Mouse (Mus musculus) midbrain, embryonic 14.5 days (tissue): ENCODE data around the gene Aym1. TPM values are rescaled to one million over a fixed set of nuclear protein-coding genes. Genes with fewer than 3 reads are reported as not detected.
A peak's percentile ranks its signal among the peaks of the same experiment; 100 is the strongest.

Experiments
- ATAC-seq: fragments of 200-750 bp; cut with Nextera tagmentation; 2 replicates; pipeline ENCODE4 v1.8.0; 2017; ENCODE audit warnings: moderate number of reproducible peaks, moderate library complexity; ENCODE audit not compliant: low FRiP score, low TSS enrichment
- DNase-seq: peaks from one replicate; pipeline ENCODE4 v3.0.0-alpha.2; 2015
- H3K27ac ChIP-seq: fragments of 300-500 bp; sonication (generic); replicated peaks from 2 replicates; pipeline ENCODE4 v1.5.1; 2014; ENCODE audit warnings: mild to moderate bottlenecking, low read depth, low read length, moderate library complexity
- H3K27me3 ChIP-seq: fragments of 300-500 bp; sonication (generic); 2 replicates; pipeline ENCODE4 v1.6.1; 2014; ENCODE audit warnings: low read length, control low read depth, mixed read lengths; ENCODE audit not compliant: control insufficient read depth, insufficient read depth
- H3K36me3 ChIP-seq: fragments of 300-500 bp; sonication (generic); 2 replicates; pipeline ENCODE4 v1.6.1; 2014; ENCODE audit warnings: low read length, control low read depth; ENCODE audit not compliant: control insufficient read depth, insufficient read depth
- H3K4me1 ChIP-seq: fragments of 300-500 bp; sonication (generic); 2 replicates; pipeline ENCODE4 v1.6.1; 2014; ENCODE audit warnings: mild to moderate bottlenecking, antibody characterized with exemption, low read length, control low read depth; ENCODE audit not compliant: control insufficient read depth, insufficient read depth
- H3K4me2 ChIP-seq: fragments of 300-500 bp; sonication (generic); 2 replicates; pipeline ENCODE4 v1.6.1; 2014; ENCODE audit warnings: mild to moderate bottlenecking, low read length, moderate library complexity
- H3K4me3 ChIP-seq: fragments of 300-500 bp; sonication (generic); replicated peaks from 2 replicates; pipeline ENCODE4 v1.5.1; 2014; ENCODE audit warnings: low read depth, low read length
- H3K9ac ChIP-seq: fragments of 300-500 bp; sonication (generic); replicated peaks from 2 replicates; pipeline ENCODE4 v1.6.1; 2014; ENCODE audit warnings: mild to moderate bottlenecking, low read length, moderate library complexity
- H3K9me3 ChIP-seq: fragments of 300-500 bp; sonication (generic); 2 replicates; pipeline ENCODE4 v1.6.1; 2016; ENCODE audit warnings: low read length, control low read depth, mixed read lengths; ENCODE audit not compliant: control insufficient read depth
- WGBS: fragments of 180-500 bp; shearing (Covaris S2); extraction: QIAGEN DNeasy Blood & Tissue Kit; methylation state at CpG from one replicate; pipeline ENCODE4 v1.1.7; 2014; 5-methylcytosine and 5-hydroxymethylcytosine counted together
- polyA plus RNA-seq: library from polyadenylated mRNA; unstranded; fragments of >200 nt; fragmentation: Nextera tagmentation; extraction: Ambion mirVana; gene quantifications from 2 replicates; pipeline ENCODE4 v1.2.1, GENCODE M21; 2014

Gene Aym1
- polyA plus RNA-seq = not detected in 2 replicates

- Histone ChIP-seq H3K27ac (no peak within 1 kb of the TSS), H3K9ac (no peak within 1 kb of the TSS), H3K27me3 (peaks cover 13% of the 10 kb centered on the region; the same call in 1 of the 2 replicates), H3K4me1 (0 out of 2 replicates have a peak, but pooled peaks cover 4% of the 10 kb centered on the region), H3K9me3 (no peaks in the 10 kb centered on the region), H3K4me2 (no peak within 1 kb of the TSS), H3K36me3 (no peaks in the 10 kb centered on the region), H3K4me3 (no peak within 1 kb of the TSS)
- DNase-seq (no peak), ATAC-seq (no peak)
- WGBS = 23% methylated on average over 5 of the region's 6 CpGs
Measured at GRCm38 (mm10) chr5:113357186-113357585, at the start of gene Aym1. Gene Aym1 (plus strand): TSS chr5:113357294.

- H3K36me3 ChIP-seq = no peaks in the 10 kb centered on the region
- H3K9me3 ChIP-seq = no peaks in the 10 kb centered on the region
- 0 out of 2 replicates have a peak overlapping the region, but pooled peaks have one; percentile 65 for H3K27ac ChIP-seq
- peak overlapping the region; percentile 86 for H3K9ac ChIP-seq
- 56% methylated on average over 22 of the region's 22 CpGs for WGBS
- peak; percentile 30 for DNase-seq
- peaks cover 39% of the 10 kb centered on the region for H3K4me1 ChIP-seq
- peak overlapping the region; percentile 77 for H3K4me3 ChIP-seq
- H3K4me2 ChIP-seq = peak overlapping the region; percentile 89
- ATAC-seq = no peak
- no peaks in the 10 kb centered on the region; the same call in 1 of the 2 replicates for H3K27me3 ChIP-seq
Measured at GRCm38 (mm10) chr5:113309491-113310376, 47.4 kb upstream of the Aym1 start.

DNA sequence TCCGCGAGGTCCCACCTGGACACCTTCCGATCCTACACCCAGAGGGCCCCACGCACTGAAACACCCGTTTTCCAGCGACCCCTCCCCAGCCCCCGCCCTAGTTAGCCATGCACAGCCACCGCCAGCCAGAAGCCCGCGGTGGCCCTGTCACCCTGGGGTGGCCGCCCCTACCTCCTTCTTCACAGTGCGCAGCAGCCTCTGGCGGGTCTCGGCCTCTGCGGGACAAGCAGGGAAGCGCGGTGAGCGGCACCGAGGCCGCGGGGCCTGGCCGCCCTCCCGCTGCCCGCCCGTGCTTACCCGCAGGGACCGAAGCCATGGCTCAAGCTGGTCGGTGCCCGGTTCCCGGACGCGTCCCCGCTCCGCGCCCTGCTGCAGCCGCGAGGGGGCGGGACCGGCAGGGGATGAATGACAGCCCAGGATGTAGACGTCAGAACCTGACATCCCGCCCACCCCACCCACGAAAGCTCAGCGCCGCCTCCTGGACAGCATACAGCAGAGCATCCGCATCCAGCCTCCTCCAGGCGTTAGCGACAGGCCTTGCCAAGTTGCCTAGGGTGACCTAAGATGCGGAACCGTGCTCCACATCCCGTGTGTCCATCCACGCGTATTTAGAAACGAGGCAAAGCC is 46.6 kb upstream of the Aym1 start, which contains the start of gene Sgsm1:
Gene Sgsm1 (minus strand): TSS at position 410 of the 627 bp plus-strand sequence.
- peaks cover 39% of the 10 kb centered on the region for H3K4me1 ChIP-seq
- H3K4me2 ChIP-seq = peak within 1 kb of the TSS; percentile 89
- H3K9me3 ChIP-seq = no peaks in the 10 kb centered on the region
- peak within 1 kb of the TSS; percentile 86 for H3K9ac ChIP-seq
- H3K27ac ChIP-seq = peak within 1 kb of the TSS; percentile 65; the same call in 1 of the 2 replicates
- 2% methylated on average over 53 of the region's 53 CpGs for WGBS
- H3K36me3 ChIP-seq = no peaks in the 10 kb centered on the region
- peak; percentile 72 for ATAC-seq
- H3K4me3 ChIP-seq = peak within 1 kb of the TSS; percentile 77
- H3K27me3 ChIP-seq = no peaks in the 10 kb centered on the region; the same call in 1 of the 2 replicates
- DNase-seq = peak; percentile 95

- no peaks in the 10 kb centered on the region; the same call in 1 of the 2 replicates for H3K27me3 ChIP-seq
- 2% methylated on average over 24 of the region's 24 CpGs for WGBS
- peak overlapping the region; percentile 14; the same call in 1 of the 2 replicates for H3K9ac ChIP-seq
- H3K4me3 ChIP-seq = no peak overlapping the region
- H3K27ac ChIP-seq = peak overlapping the region; percentile 16; the same call in 1 of the 2 replicates
- peaks cover 11% of the 10 kb centered on the region for H3K4me1 ChIP-seq
- no peaks in the 10 kb centered on the region for H3K9me3 ChIP-seq
- DNase-seq (peak; percentile 94), ATAC-seq (0 out of 2 replicates have a peak, but pooled peaks have one; percentile 25)
- H3K4me2 ChIP-seq = peak overlapping the region; percentile 26
- H3K36me3 ChIP-seq = no peaks in the 10 kb centered on the region
Measured at GRCm38 (mm10) chr5:113313998-113314397, 43.1 kb upstream of the Aym1 start.

DNA sequence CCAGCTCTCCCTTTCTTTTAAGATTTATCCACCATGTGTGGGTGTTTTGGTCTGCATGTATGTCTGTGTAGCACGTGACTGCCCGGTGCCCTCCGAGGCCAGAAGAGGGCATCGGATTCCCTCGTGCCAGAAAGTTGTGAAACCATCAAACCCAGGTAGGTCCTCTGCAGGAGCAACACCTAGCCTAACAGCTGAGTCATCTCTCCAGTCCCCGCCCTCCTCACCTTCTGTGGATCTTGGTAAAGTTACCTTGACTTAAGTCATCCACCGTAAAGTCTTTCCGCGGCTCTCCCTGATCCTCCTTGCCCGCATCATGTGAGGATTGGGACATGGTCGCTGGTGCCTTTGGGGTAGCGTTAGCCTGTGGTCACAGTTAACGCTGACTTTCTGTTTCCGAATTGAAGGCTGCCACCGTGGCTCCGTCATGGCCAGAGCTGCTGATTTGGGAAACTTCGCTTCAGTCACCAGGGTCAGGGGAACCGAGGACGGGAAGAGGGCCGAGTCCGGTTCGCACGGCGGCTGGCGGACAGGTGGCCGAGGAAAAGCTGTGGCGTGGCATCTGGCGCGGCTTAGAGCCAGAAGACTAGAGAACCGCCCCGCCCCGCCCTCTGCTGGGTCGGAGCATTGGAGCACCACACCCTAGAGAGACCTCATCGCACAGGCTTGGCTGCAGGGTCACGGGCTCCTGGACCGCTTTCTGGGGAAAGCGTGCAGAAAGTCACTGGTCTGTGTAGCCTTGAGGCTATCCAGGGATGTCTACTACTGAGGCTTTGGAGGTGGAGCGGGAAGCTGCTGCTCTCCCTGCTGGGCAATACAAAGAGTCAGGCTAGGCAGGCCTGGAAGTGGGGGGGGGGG is 33.1 kb upstream of the Aym1 start:
- Histone ChIP-seq H3K36me3 (no peaks in the 10 kb centered on the region), H3K4me1 (peaks cover 6% of the 10 kb centered on the region; the same call in 1 of the 2 replicates), H3K27me3 (peaks cover 5% of the 10 kb centered on the region; the same call in 1 of the 2 replicates), H3K9ac (0 out of 2 replicates have a peak overlapping the region, but pooled peaks have one; percentile 7), H3K4me3 (peak overlapping the region; percentile 21), H3K4me2 (peak overlapping the region; percentile 55), H3K27ac (no peak overlapping the region), H3K9me3 (peaks cover 7% of the 10 kb centered on the region; the same call in 1 of the 2 replicates)
- ATAC-seq (no peak), DNase-seq (peak; percentile 48)
- WGBS = 4% methylated on average over 38 of the region's 38 CpGs

- Histone ChIP-seq H3K4me3 (no peak overlapping the region), H3K9me3 (peaks cover 10% of the 10 kb centered on the region; the same call in 1 of the 2 replicates), H3K4me1 (no peaks in the 10 kb centered on the region; the same call in 1 of the 2 replicates), H3K36me3 (no peaks in the 10 kb centered on the region), H3K27me3 (peaks cover 17% of the 10 kb centered on the region), H3K4me2 (no peak overlapping the region), H3K27ac (no peak overlapping the region), H3K9ac (no peak overlapping the region)
- no peak for DNase-seq
- no peak for ATAC-seq
- WGBS = 90% methylated on average over 8 of the region's 8 CpGs
Measured at GRCm38 (mm10) chr5:113329463-113329862, 27.6 kb upstream of the Aym1 start.

DNA sequence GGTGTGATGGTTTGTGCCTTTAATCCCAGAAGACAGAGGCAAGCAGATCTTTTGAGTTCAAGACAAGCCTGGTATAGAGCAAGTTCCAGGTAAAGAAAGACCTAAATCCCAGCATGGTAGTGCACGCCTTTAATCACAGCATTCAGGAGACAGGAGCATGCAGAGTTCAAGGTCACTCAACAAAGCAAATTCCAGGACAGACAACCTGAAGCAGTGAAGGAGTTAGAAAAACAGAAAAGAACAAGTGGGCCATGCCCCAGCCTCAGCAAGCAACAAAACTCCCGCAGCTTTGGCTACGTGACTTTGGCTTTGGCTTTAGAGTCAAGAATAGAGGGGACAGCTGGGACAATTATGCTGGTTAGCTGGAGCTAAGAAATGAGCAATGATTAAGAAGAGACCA is 26.9 kb upstream of the Aym1 start:
- H3K27me3 ChIP-seq = peaks cover 22% of the 10 kb centered on the region
- no peak overlapping the region for H3K27ac ChIP-seq
- no peak for ATAC-seq
- DNase-seq = no peak
- H3K36me3 ChIP-seq = no peaks in the 10 kb centered on the region
- WGBS = 92% methylated on average over 3 of the region's 3 CpGs
- peaks cover 5% of the 10 kb centered on the region; the same call in 1 of the 2 replicates for H3K4me1 ChIP-seq
- peaks cover 10% of the 10 kb centered on the region; the same call in 1 of the 2 replicates for H3K9me3 ChIP-seq
- H3K4me3 ChIP-seq = no peak overlapping the region
- H3K4me2 ChIP-seq = no peak overlapping the region
- H3K9ac ChIP-seq = no peak overlapping the region
